Mouse (Mus musculus): ENCODE data around the gene Ccdc71.

The Ccdc71 gene

DNA sequence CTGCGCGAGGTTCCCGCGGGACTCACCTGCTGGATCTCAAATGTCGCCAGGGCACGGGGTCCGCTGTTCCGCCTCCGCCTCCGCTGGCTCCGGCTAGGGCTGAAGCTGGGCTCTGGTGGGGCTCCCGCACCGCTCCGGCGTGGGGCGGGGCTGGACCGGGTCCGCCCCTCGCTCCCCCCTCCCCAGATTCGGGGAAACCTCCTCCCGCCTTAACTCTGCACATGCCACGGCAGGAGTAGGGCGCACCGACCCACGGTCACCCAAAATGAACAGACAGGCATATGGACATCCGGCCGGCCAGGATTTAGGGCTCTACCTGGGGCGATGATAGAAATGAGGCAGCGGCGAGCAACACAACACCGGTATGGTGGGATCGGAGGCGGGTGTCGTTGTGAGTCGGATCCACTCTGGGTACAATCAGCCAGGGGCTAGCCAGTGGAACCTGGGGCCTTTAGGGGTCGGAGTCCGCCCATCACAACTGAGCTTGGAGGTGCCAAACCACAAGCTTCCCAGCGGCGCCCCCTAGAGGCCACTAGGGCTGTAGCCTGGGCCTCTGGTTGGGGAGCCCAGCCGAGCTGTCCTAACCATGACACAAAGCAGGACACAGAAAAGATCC is 7.9 kb upstream of the Ccdc71 start:
- DNase-seq (ENCODE audit: low read depth, low spot score) = peak; percentile 88
- H3K27me3 ChIP-seq (ENCODE audit: control insufficient read depth, insufficient read depth, low read length, poor library complexity, severe bottlenecking) = no peaks in the 10 kb centered on the region
- no peaks in the 10 kb centered on the region for H3K36me3 ChIP-seq (ENCODE audit: control insufficient read depth, insufficient read depth, low read length, poor library complexity, severe bottlenecking)

DNA sequence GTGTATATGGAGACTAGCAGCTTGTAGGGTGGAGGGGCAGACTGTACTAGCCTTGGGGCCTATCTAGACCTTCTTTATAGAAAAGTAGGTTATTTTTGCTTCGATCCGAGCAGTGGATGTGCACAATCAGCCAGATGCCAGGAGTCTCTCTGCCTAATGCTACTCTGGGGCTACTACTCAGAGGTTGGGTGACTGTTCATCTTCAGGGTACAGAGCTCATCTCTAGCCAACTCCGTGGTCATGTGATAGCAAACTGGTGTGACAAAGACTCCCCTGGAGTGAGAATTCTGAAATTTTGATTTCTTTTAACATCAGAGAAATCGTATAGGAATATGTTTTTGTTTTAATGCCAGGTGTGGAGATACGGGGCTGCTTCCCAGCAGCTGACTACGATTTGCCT is 7.4 kb upstream of the Ccdc71 start:
- DNase-seq (ENCODE audit: low read depth, low spot score) = no peak
- Histone ChIP-seq H3K36me3 (ENCODE audit: control insufficient read depth, insufficient read depth, low read length, poor library complexity, severe bottlenecking) (no peaks in the 10 kb centered on the region), H3K27me3 (ENCODE audit: control insufficient read depth, insufficient read depth, low read length, poor library complexity, severe bottlenecking) (no peaks in the 10 kb centered on the region)

DNA sequence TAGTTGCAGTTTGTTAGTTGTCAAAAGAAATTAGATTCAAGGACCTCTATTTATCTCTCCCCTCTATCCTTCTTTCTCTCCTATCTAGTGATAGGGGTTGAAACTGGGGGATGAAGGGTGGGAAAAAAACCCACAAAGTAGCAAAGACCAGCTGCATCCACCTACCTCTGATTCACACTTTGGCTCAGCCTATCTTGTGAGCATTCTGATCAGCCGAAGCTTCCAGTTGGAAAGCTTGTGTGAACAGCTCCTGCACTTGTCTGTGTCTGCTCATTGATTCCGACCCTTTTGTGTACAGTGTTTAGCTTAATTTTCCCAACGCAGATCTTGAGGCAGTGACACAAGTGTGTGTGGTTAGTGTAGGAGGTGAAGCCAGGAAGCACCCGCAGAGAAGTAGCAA is 6.9 kb upstream of the Ccdc71 start:
- Histone ChIP-seq H3K27me3 (ENCODE audit: control insufficient read depth, insufficient read depth, low read length, poor library complexity, severe bottlenecking) (no peaks in the 10 kb centered on the region), H3K36me3 (ENCODE audit: control insufficient read depth, insufficient read depth, low read length, poor library complexity, severe bottlenecking) (no peaks in the 10 kb centered on the region)
- DNase-seq (ENCODE audit: low read depth, low spot score) = no peak

DNA sequence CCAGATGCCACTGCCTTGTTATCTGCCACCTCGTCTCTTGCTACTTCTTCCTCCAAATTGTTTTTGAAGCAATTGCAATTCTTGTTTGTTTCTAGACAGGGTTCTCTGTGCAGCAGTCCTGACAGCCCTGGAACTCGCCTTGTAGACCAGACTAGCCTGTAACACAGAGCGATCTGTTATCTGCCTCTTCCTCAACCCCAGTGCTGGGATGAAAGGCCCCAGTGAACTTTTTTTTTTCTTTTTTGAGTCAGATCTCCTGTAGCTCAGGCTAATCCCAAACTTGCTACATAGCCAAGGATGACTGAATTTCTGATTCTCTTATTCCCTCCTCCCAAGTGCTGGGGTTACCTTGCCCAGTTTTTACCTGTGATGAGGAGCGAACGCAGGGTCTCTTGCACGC is 5.9 kb upstream of the Ccdc71 start:
- no peaks in the 10 kb centered on the region for H3K27me3 ChIP-seq (ENCODE audit: control insufficient read depth, insufficient read depth, low read length, poor library complexity, severe bottlenecking)
- H3K36me3 ChIP-seq (ENCODE audit: control insufficient read depth, insufficient read depth, low read length, poor library complexity, severe bottlenecking) = no peaks in the 10 kb centered on the region
- DNase-seq (ENCODE audit: low read depth, low spot score) = no peak

DNA sequence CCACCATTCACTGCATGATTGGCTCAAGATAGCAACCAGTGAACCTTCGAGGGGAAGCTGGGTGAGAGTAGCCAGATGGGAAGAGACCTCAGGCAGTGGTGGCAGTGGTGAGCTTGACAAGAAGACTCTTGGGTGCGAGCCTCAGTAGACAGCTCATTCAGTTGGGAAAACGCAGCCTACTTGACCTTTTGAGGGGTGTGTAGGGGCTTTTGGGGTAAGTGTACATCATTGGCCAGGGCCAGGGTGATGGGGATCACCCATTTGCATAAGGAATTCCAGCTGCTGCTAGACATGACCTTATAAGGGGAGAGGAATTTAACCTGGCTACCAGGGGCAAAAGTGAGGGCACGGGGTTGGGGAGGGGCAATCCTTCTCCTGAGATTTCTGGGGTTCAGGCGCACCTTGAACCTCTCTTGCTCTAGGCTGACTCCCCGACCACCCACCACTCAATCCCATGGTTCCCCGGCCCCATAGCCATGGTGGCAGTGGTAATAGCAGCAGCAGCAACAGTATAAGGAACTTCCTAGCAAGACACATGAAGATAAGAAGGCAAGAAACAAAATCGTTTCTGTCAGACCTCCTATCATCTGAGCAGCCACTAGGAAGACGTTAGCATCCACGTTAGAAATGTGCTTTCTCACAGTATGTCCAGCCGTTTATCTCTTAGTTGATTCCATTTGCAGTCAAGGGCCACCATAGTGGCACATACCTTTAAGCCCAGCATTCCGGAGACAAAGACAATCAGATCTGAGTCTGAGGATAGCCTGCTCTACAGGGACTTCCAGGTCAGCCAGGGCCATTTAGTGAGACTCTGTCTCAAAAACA is 4.4 kb upstream of the Ccdc71 start:
- Histone ChIP-seq H3K27me3 (ENCODE audit: control insufficient read depth, insufficient read depth, low read length, poor library complexity, severe bottlenecking) (no peaks in the 10 kb centered on the region), H3K36me3 (ENCODE audit: control insufficient read depth, insufficient read depth, low read length, poor library complexity, severe bottlenecking) (no peaks in the 10 kb centered on the region)
- DNase-seq (ENCODE audit: low read depth, low spot score) = no peak

DNA sequence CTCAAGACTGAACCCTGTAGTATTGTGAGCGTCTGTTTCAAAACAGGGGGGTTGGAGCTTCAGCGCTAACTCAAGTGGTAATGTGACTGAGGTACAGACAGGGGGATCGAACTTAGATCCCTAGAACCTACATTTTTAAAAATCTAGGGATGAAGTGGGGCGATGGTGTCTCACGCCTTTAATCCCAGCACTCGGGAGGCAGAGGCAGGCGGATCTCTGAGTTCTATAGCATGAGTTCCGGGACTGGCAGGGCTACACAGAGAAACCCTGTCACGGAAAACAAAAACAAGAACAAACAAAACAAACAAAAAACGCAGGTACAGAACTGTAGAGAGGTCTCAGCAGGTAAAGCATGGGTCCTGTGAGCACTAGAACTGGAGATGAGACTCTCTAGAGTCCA is 3.4 kb upstream of the Ccdc71 start:
- DNase-seq (ENCODE audit: low read depth, low spot score) = no peak

DNA sequence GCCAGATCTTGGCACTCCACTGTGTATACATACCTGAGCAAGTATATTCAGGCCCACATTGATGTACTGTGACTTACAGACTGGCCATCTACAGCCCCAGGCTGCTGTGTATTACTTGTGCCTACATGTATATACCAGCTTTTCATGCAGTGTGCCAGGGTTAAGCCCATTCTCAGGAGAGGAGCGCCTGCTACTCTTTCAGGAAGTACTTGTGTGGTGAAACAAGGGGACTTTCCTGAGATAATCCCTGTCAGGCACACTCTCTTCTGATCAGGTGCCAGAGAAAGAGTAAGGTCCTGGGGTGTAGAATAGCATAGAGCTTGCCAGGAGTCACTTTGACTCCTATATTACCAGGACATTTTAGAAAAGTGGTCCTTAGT is 398 bp upstream of the Ccdc71 start:
- DNase-seq (ENCODE audit: low read depth, low spot score) = no peak
- peaks cover 3% of the 10 kb centered on the region for H3K36me3 ChIP-seq (ENCODE audit: control insufficient read depth, insufficient read depth, low read length, poor library complexity, severe bottlenecking)
- no peaks in the 10 kb centered on the region for H3K27me3 ChIP-seq (ENCODE audit: control insufficient read depth, insufficient read depth, low read length, poor library complexity, severe bottlenecking)

More for the DNA sequence above, 3.4 kb upstream of the Ccdc71 start:
- no peaks in the 10 kb centered on the region for H3K36me3 ChIP-seq (ENCODE audit: control insufficient read depth, insufficient read depth, low read length, poor library complexity, severe bottlenecking)
- no peaks in the 10 kb centered on the region for H3K27me3 ChIP-seq (ENCODE audit: control insufficient read depth, insufficient read depth, low read length, poor library complexity, severe bottlenecking)

DNA sequence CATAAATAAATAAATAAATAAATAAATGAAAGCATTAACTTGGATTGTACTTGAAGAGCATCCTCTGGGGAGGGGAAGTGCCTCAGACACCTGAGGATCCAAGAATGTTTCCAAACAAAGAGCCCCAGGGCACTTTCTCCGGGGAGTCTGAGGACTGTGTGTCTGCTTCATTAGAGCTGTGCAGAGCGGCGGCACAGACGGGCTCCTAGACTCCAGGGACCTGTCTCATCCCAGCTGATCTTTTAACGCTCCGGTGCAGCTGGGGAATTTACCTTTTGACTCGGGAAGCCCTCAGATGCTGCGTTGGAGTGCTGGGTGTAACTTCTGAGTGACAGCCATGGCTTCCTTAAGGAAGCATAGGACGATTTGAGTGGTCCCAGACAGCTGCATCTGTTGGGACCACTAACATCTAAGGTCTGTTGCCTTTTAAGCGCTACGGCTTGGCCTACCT is 879 bp downstream of the Ccdc71 start, which contains the start of gene Klhdc8b:
Klhdc8b (minus strand) TSS at position 401 of the 451 bp plus-strand sequence.
- Histone ChIP-seq H3K27me3 (ENCODE audit: control insufficient read depth, insufficient read depth, low read length, poor library complexity, severe bottlenecking) (no peaks in the 10 kb centered on the region), H3K36me3 (ENCODE audit: control insufficient read depth, insufficient read depth, low read length, poor library complexity, severe bottlenecking) (peaks cover 3% of the 10 kb centered on the region)
- DNase-seq (ENCODE audit: low read depth, low spot score) = no peak

DNA sequence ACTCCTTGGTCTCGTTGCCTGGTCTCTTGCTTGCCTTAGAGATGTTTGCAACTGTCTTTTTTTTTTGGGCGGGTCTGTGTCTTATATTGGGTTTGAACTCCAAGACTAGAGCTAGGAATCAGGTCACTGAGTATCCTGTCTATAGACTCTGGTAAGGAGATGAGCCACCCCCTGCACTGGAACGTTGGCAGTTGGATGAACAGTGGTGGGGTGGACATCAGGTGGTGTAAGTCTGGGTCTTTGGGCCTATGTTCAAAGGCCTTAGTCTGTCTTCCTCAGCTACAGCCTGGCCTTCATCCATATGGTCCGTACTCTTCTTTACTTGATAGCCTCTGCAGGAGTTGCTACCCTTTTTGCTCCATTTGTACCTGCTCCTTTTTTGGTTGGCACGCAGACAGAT is 1.3 kb downstream of the Ccdc71 start:
- Histone ChIP-seq H3K36me3 (ENCODE audit: control insufficient read depth, insufficient read depth, low read length, poor library complexity, severe bottlenecking) (peaks cover 3% of the 10 kb centered on the region), H3K27me3 (ENCODE audit: control insufficient read depth, insufficient read depth, low read length, poor library complexity, severe bottlenecking) (no peaks in the 10 kb centered on the region)
- DNase-seq (ENCODE audit: low read depth, low spot score) = no peak

DNA sequence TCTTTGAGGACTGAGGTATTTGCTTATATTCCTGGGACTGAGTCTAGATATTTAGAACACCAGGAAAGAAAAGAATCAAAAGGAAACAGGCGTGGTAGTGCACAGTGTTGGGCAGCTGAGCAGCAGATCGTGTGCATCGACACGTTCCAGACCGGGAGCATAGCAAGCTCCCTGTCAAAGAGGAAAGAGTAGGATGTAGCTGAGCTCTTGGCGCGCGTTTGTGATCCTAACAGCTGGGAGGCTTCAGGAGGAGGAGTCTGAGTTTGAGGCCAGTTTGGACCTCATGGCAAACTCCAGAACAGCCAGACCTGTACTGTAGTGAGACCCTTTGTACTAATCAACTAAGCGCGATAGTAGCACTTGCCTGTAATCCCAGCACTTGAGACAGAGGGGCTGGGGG is 1.9 kb downstream of the Ccdc71 start:
- DNase-seq (ENCODE audit: low read depth, low spot score) = no peak
- Histone ChIP-seq H3K27me3 (ENCODE audit: control insufficient read depth, insufficient read depth, low read length, poor library complexity, severe bottlenecking) (no peaks in the 10 kb centered on the region), H3K36me3 (ENCODE audit: control insufficient read depth, insufficient read depth, low read length, poor library complexity, severe bottlenecking) (peaks cover 6% of the 10 kb centered on the region)

DNA sequence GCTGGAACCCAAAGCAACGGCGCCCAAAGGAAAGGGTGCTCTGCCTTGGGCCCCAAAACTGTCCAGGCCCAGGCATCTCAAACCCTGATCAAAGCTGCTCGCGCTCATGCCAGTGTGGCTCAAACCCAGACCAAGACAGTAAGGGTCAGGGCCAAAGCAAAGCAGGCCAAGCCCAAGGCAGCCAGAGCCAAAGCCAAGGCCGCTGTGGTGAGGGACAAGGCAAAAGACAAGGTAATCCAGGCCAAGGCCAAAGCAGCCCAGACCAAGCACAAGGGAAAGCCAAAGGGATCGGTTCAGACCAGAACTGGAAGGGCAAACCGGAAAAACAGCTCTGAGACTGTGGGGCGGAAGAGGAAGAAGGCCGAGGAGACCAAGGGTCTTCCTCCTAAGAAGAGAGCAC is 3.4 kb downstream of the Ccdc71 start:
- no peak for DNase-seq (ENCODE audit: low read depth, low spot score)
- peaks cover 6% of the 10 kb centered on the region for H3K36me3 ChIP-seq (ENCODE audit: control insufficient read depth, insufficient read depth, low read length, poor library complexity, severe bottlenecking)
- H3K27me3 ChIP-seq (ENCODE audit: control insufficient read depth, insufficient read depth, low read length, poor library complexity, severe bottlenecking) = no peaks in the 10 kb centered on the region

DNA sequence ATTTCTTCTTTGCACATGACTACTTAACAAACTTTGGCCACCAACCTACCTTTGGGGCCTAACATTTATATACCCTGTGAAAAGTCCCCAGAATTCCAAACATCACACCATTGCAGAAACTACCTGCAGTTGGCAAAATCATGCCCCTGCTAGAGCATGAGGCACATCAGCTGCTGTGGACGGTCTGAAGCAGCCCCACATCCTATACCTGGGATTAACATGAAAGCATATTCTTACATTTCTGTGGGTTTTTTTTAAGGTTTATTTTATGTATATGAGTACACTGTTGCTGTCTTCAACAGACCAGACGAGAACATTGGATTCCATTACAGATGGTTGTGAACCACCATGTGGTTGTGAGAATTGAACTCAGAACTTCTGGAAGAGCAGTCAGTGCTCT is 5.9 kb downstream of the Ccdc71 start:
- no peak for DNase-seq (ENCODE audit: low read depth, low spot score)
- Histone ChIP-seq H3K27me3 (ENCODE audit: control insufficient read depth, insufficient read depth, low read length, poor library complexity, severe bottlenecking) (no peaks in the 10 kb centered on the region), H3K36me3 (ENCODE audit: control insufficient read depth, insufficient read depth, low read length, poor library complexity, severe bottlenecking) (peaks cover 6% of the 10 kb centered on the region)

DNA sequence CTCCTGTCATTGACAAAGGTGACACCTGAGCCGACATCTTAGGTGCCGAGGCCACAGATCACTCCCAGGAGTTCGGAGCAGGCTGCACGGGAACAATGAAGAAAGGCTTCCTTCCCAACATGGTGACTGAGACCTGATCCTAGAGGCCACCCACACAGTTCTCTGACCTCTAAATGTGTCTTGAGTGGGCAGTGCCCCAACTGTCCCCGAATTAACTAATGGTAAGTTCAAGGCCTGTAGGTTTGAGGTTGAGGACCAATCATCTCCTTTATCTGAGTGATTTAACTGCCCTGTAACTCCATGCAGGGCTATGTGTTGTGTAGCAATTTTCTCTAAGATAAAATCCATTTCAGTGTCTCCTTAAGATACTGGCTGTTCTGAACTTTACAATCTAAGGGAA is 9.1 kb downstream of the Ccdc71 start:
- Histone ChIP-seq H3K36me3 (ENCODE audit: control insufficient read depth, insufficient read depth, low read length, poor library complexity, severe bottlenecking) (0 out of 2 replicates have a peak, but pooled peaks cover 2% of the 10 kb centered on the region), H3K27me3 (ENCODE audit: control insufficient read depth, insufficient read depth, low read length, poor library complexity, severe bottlenecking) (no peaks in the 10 kb centered on the region)
- DNase-seq (ENCODE audit: low read depth, low spot score) = no peak

DNA sequence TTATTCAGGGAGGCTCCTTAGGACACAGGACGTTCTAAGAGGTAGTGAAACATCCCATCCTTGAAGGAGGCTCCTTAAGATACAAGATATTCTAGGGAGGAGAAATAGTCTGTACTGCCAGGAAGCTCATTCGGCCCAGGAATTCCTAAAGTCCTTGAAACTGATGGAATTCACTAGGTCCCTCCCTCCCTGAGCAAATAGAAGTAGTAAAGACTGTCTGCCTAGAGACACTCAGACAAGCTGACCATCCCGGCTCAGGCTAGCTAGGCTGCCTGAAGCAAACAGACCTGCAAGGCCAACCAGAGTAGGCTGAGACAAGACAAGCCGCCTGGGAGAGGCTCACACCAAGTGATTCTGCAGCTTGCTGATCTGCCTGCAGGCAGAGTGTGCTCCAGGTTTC is 9.5 kb downstream of the Ccdc71 start:
- no peak for DNase-seq (ENCODE audit: low read depth, low spot score)

DNA sequence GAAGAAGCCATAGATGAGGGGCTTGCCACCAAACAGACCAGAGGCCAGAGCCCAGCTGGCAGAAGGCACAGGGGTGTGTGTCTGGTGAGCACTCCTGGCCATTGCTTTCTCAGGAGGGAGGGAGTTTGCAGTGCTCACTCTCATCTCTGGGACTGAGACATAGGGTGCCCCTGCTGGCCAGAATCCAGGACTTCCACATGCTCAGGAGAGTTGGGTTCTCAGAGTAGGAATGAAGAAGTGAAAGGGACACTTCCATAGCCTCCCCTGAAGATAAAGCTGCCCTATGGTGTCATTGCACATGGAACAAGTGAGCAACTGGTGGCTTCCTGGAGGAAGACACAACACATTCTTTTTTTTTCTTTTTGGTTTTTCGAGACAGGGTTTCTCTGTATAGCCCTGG is 14.2 kb downstream of the Ccdc71 start:
- Histone ChIP-seq H3K27me3 (ENCODE audit: control insufficient read depth, insufficient read depth, low read length, poor library complexity, severe bottlenecking) (no peaks in the 10 kb centered on the region), H3K36me3 (ENCODE audit: control insufficient read depth, insufficient read depth, low read length, poor library complexity, severe bottlenecking) (no peaks in the 10 kb centered on the region)
- DNase-seq (ENCODE audit: low read depth, low spot score) = no peak

More for the DNA sequence above, 9.5 kb downstream of the Ccdc71 start:
- Histone ChIP-seq H3K27me3 (ENCODE audit: control insufficient read depth, insufficient read depth, low read length, poor library complexity, severe bottlenecking) (no peaks in the 10 kb centered on the region), H3K36me3 (ENCODE audit: control insufficient read depth, insufficient read depth, low read length, poor library complexity, severe bottlenecking) (0 out of 2 replicates have a peak, but pooled peaks cover 2% of the 10 kb centered on the region)

Data from splenic B cell, adult 2 months (primary cell).